Mouse (Mus musculus) lung, postnatal 0 days (tissue): Measurements from ENCODE around the gene Smco3.

Experiments
- CTCF ChIP-seq: IDR thresholded peaks from 2 replicates; pipeline ENCODE4 v1.5.1; 2016; ENCODE audit warnings: antibody characterized with exemption, mild to moderate bottlenecking
- EP300 ChIP-seq: IDR thresholded peaks from 2 replicates; pipeline ENCODE4 v1.6.1; 2016; ENCODE audit warnings: antibody characterized with exemption, mild to moderate bottlenecking, control low read depth

GRCm38 (mm10) chr6:136874599-136874998 is 39.3 kb upstream of the Smco3 start:
- no peak for TF ChIP-seq CTCF
- TF ChIP-seq EP300, result no peak
